Mouse (Mus musculus): ENCODE data around the gene Dnajb3. TPM values are rescaled to one million over a fixed set of nuclear protein-coding genes. Genes with fewer than 3 reads are reported as not detected.
"Not testable (repeated sequence)": the region's sequence is repeated elsewhere in the genome, so short reads cannot be mapped to it uniquely, and the experiment has no call there.

Dnajb3 gene
- total RNA-seq, 2 experiments from 2014 or later, result 1.5 to 5.9 TPM

DNA sequence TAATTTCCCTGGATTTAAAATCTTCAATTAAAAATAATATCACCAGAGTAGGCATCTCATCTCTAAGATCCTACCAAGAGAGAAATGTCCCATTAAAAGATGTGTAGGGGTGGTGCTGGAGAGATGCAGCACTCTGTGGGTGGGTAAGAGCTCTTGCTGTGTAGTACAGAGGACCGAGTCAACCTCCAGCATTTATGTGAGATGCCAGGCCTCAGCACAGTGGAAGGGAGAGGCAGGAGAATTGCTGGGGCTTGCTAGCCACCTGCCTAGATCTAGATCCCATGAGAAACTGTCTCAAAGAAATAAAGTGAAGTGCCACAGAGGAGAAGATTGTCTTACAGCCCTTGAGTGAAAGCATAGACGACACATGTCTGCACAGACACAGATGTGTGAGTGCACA, 11.0 kb upstream of the Dnajb3 start:
- DNase-seq, result no peak

DNA sequence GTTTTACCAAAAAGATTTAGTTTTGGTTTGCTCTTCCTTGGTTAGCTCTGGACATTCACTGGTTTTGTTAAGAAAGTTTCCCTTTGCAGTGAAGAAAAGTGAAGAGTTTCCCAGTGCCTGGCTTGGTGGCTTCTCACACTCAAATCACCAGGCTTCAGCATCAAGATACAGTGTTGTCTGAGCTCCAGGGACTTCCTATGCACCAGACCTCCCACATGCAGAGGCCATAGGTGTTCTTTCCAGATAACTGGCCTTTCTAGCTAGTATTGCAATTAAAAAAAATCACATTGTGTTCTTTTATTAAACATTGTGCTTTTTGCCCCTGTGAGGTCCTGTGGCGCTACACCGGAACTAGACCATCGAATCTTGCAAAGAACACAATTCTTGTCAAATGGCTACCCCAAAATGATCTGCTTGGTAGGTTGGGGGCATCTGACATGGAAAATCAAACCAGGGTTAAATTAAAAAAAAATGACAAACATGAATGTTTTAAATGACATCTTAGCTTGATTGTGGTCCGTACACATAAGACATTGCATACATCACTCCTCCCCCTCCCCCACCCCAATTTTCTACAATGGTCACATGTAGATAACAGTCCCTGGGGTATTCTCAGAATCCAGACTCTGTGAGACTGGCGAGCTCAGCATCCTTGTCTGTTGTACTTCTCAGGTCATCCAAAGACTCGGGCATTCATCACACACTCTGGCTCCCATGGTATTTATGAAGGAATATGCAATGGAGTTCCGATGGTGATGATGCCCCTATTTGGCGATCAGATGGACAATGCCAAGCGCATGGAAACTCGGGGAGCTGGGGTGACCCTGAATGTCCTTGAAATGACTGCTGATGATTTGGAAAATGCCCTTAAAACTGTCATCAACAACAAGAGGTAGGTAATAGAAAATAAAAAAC, 10.1 kb upstream of the Dnajb3 start:
- DNase-seq, result no peak

DNA sequence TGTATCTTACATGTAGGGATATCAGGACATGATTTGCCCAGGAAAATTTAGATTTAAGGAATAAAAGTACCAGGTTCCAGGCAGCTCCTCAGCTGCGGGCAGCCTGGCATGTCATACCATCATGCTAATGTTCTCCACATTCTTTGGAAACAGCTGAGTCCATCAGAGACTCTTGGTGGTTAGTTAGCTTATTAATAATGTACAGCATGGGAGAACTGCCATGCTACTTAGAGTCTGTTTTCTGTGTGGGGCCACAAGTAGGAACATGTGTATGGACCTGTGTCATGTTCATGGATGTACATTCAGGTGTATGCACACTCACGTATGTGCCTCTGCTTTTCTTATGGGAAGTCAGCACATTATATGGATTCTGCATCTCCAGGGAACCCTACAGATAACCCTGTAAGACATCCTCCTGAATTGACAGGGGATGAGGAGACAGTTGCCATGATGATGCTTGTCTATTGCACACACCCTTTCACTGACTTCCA, 8.9 kb upstream of the Dnajb3 start:
- DNase-seq, result no peak

GRCm38 (mm10) chr1:88213766-88214461, 8.3 kb upstream of the Dnajb3 start:
- DNase-seq, result no peak

DNA sequence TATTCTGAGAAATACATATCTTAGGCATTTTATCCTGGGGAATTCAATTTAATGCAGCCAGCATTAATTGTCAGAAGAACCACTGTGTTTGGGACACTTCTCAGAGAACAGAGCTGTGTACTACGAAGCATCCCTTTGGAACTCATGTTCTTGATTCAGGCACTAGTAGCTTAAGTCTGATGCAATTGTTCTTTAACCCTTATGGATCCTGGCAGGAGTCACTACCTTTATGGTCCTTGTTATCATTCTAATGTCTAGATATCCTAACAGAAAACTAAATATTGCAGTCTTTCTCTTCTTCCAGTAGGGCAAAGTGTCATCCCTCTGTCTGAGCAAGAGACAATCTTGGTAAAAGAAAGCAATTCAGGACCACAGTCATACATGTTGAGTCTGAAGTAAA, 7.5 kb upstream of the Dnajb3 start:
- no peak for DNase-seq

DNA sequence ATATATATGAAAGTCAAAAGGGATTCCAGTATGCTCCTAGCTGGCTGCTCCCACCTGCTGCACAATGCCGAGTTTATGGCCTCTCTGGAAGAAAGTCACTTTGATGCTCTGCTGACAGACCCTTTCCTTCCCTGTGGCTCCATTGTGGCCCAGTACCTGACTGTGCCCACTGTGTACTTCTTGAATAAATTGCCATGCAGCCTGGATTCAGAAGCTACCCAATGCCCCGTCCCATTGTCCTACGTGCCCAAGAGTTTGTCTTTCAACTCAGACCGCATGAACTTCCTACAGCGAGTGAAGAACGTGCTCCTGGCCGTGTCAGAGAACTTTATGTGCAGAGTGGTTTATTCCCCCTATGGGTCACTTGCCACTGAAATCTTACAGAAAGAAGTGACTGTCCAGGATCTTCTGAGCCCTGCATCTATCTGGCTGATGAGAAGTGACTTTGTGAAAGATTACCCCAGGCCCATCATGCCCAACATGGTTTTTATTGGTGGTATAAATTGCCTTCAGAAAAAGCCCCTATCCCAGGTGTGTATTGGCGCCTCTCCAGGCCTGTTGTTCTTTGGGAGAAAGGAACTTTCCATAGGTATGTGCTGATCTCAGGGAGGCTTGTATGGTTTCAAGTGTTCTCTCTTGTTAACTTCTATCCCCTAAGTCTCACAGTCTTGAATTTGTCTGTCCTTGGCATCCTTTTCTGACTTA, 6.9 kb upstream of the Dnajb3 start:
- DNase-seq, result no peak

DNA sequence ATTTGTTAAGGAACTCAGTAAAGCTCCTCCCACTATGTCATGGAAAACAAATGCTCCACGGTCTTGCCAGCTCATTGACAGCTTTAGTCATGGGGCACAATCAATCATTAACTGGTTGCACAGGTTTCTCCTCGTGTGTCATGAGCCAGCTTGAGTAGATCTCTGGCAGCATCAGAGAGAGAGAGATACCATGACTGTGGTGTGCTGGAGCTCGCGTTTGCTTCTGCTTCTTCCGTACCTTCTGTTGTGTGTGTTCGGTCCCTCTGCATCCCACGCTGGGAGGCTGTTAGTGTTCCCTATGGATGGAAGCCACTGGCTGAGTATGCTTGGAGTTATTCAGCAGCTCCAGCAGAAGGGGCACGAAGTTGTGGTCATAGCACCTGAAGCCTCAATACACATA, 6.2 kb upstream of the Dnajb3 start, which contains the start of gene Ugt1a1:
Ugt1a1 (plus strand) TSS at position 148 of the 400 bp plus-strand sequence.
- DNase-seq, result no peak

- no peak for DNase-seq
Measured at GRCm38 (mm10) chr1:88206843-88207479, 1.4 kb upstream of the Dnajb3 start.

DNA sequence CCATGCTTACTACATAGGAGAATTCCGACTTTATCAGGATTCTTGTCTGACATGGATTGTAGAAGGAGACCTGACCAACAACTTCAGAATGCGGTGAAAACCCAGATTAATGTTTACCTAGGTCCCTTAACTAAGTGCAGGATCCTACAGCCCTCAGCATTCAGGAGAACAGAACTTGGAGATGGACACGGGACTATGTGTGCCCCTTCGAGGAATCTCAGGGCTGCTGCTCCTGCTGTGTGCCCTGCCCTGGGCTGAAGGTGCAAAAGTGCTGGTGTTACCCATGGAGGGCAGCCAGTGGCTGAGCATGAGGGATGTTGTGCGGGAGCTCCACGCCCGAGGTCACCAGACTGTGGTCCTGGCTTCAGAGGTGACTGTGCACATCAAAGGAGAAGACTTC, 5.1 kb downstream of the Dnajb3 start, which contains the start of gene Ugt1a2:
Ugt1a2 (plus strand) TSS at position 146 of the 400 bp plus-strand sequence.
- DNase-seq, result no peak

- no peak for DNase-seq
Measured at GRCm38 (mm10) chr1:88199996-88200395, 5.6 kb downstream of the Dnajb3 start.

GRCm38 (mm10) chr1:88197443-88197842, 8.1 kb downstream of the Dnajb3 start:
- DNase-seq, result no peak

DNA sequence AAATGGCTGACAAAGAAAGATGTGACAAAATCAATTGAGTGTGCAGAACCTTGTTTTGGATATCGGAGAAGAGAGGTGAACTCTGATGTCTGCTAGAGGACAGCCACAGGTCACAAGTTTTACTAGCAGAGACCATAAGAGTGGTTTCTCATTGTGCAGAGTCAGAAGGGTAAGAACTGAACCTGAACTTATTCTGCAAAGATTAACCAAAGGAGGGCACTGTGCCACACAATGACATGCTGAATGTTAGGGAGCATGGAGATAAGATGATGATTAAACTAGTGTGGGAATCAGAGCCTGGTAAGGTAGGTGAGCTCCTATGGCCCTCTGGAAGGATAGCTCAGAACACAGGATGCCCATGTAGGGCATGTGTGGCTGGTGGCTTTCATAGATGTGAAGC, 9.9 kb downstream of the Dnajb3 start:
- DNase-seq, result peak in 1 of 2 experiments; percentile 25

- DNase-seq, result no peak
Measured at GRCm38 (mm10) chr1:88192136-88192535, 13.4 kb downstream of the Dnajb3 start.

DNA sequence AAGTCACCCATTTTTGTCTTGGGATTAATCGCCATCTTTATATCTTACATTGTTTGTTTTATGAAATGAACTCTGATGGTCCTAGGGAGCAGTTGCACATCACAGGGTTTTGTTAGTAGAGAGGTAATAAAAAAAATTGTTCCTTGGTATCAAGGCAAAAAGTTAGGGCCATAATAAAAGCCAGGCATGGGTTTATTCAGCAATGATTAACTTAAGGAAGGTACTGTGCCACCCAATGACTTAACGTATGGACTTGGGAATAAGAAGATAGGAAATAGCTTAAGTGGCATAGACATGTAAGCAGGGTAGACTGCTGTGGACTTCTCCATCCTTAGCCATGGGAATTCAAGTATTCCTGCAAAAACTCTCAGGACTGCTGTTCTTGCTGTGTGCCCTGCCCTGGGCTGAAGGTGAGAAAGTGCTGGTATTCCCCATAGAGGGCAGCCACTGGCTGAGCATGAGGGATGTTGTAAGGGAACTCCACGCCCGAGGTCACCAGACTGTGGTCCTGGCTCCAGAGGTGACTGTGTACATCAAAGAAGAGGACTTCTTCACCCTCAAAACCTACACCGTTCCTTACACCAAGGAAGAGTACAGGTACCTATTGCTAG, 19.2 kb downstream of the Dnajb3 start:
- no peak for DNase-seq

DNA sequence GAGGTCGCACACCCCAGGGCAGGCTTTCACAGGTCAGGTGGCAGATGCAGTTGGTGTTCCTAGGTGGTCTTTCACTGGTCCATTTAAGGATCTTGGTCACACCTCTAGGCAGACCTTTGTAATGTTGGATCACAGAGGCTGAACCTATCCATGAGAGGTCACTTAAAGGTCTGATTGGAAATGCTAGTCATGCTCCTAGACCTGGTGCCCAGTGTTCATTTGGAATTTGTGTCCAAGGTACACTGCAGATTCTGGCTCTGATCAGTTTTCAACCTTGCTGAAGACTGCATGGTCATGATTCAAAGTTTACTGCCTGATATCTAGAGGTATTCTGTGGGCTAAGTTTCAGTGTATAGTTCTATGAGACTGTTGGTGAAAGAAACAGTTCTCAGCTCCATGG, 25.9 kb downstream of the Dnajb3 start:
- DNase-seq, result no peak

DNA sequence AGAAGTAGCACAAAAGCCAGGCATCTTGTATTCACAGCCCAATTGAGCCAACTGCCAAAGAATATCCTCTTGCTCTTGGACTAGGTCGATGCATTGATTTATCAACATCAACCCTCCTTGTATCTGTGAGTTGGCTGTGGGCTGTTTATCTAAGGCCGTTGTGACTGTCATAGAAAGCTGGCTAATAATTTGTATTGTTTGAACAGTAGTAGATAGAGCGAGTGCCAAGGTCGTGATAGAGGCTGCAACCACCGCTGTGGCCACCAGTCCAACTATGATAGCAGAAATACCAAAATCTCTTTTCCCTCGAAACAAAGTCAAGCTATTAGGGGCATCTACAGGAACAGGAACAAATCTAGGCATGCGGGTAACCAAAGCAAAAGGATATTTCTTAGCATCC, 33.4 kb downstream of the Dnajb3 start:
- DNase-seq, result not testable (repeated sequence)

- DNase-seq, result no peak
Measured at GRCm38 (mm10) chr1:88165711-88166110, 39.9 kb downstream of the Dnajb3 start, which contains the start of gene Ugt1a5. TSS of gene Ugt1a5 (plus strand) at chr1:88166012.

DNA sequence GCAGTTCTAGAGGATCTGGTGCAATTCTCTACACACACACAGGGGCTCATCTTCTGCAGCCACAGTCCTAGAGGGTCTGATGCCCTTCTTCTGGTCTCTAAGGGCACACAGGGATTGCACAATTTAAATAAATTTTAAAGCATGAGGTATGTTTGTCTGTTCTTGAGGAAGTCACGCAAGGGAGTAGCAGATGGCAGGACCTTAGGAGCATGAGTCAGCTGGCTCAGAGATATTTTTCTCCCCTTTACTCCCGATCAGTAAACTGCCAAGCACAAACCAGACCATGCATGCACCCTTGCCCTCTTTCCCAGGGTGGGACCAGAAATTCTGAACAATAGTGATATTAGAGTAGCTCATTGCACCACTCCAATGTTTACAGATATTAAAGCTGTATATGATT, 47.2 kb downstream of the Dnajb3 start:
- no peak for DNase-seq

Measured in adrenal gland, postnatal 36 days (tissue).